Mouse (Mus musculus): ENCODE results near the gene Spryd3.

- TF ChIP-seq CTCF (IDR thresholded peaks at IDR 0.05; ENCODE audit: low read depth): no peak
- TF ChIP-seq EP300 (IDR thresholded peaks at IDR 0.05; ENCODE audit: low read depth): no peak
Observed at GRCm38 (mm10) chr15:102105360-102105759, 30.7 kb downstream of the Spryd3 start.

All from liver, postnatal 0 days (tissue).